Mouse (Mus musculus): ENCODE results near the gene Nin.

DNA sequence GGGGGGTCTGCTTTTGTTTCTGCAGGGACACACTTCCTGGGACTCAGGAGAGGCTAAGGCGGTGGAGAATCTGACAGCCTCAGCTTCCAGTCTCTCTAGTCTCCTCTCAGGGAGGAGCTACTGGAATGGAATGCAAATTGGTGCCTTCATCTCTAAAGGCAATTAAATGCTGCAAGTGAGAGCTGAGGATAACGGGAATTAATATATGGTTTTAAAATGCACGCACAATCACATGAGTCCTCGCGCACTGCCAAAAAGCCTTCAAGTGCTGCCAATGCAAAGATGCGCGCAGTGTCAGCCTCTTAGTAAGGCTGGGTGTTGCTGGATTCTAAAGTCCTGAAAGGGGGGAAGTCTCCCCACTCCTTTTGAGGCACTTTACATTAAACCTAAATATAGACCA, 42.6 kb downstream of the Nin start:
- no peak for TF ChIP-seq ELF1 (IDR thresholded peaks at IDR 0.05; ENCODE audit: low read depth, low read length)
- TF ChIP-seq CHD2 (IDR thresholded peaks at IDR 0.05; ENCODE audit: low read length): no peak
- no peak for TF ChIP-seq CTCF (conservative IDR thresholded peaks at IDR 0.05 in 1 of 2, IDR thresholded peaks at IDR 0.05 in 1 of 2; ENCODE audit: low read depth in 2 of 2, low read length in 2 of 2)
- no peak for TF ChIP-seq EP300 (IDR thresholded peaks at IDR 0.05; ENCODE audit: low read length)
- TF ChIP-seq CHD1 (IDR thresholded peaks at IDR 0.05; ENCODE audit: low read depth, low read length): no peak
- no peak for TF ChIP-seq POLR2A (IDR thresholded peaks at IDR 0.05; ENCODE audit: low read depth, low read length)
- TF ChIP-seq USF1 (IDR thresholded peaks at IDR 0.05; ENCODE audit: low read depth, low read length): no peak
- no peak for TF ChIP-seq POLR2AphosphoS2 (IDR thresholded peaks at IDR 0.05; ENCODE audit: low read depth, low read length)
- TF ChIP-seq ZNF384 (IDR thresholded peaks at IDR 0.05; ENCODE audit: low read depth, low read length): no peak

Data from CH12.LX (cell line).